Mouse (Mus musculus): ENCODE measurements around the gene Nup205. TPM values are rescaled to one million over a fixed set of nuclear protein-coding genes. Genes with fewer than 3 reads are reported as not detected.
A peak's percentile ranks its signal among the peaks of the same experiment; 100 is the strongest.

Nup205 gene
- polyA plus RNA-seq, 1 experiment from 2014 or later, result 31.1 TPM

GRCm38 (mm10) chr6:35252477-35253346, 75.5 kb downstream of the Nup205 start:
- Histone ChIP-seq H3K4me3 (peak overlapping the region; percentile 77), H3K27ac (replicated peaks) (peak overlapping the region; percentile 63), H3K9ac (replicated peaks) (peak overlapping the region; percentile 69), H3K27me3 (no peaks in the 10 kb centered on the region), H3K4me1 (peaks cover 28% of the 10 kb centered on the region), H3K36me3 (no peaks in the 10 kb centered on the region), H3K9me3 (no peaks in the 10 kb centered on the region), H3K4me2 (replicated peaks) (peak overlapping the region; percentile 75)
- ATAC-seq (replicated peaks), result peak; percentile 90
- 1% methylated on average over 57 of the region's 60 CpGs for WGBS

DNA sequence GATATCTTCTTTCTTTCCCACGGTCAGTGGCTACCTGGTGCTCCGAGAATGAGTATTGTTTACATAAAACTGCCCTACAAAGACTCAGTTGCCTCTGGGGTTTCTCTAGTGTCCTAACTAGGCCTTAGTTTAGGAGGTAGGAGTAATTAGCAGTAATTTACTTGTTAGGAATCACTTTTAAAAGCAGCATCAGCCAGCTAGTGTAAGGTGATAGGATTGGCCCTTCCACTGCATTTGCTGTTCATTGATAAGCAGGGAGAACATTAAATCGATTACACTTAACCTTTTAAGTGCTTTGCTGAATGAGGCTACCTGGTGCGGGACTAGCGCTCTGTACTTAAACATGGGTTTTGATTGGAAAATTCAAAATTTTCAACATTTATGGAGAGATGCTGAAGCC, 76.3 kb downstream of the Nup205 start:
- H3K9ac ChIP-seq (replicated peaks), result peak overlapping the region; percentile 69; the same call in 1 of the 2 replicates
- no peaks in the 10 kb centered on the region for H3K27me3 ChIP-seq
- WGBS, result 39% methylated on average over 5 of the region's 5 CpGs
- H3K36me3 ChIP-seq, result no peaks in the 10 kb centered on the region
- peaks cover 28% of the 10 kb centered on the region for H3K4me1 ChIP-seq
- ATAC-seq (replicated peaks), result no peak
- H3K9me3 ChIP-seq, result no peaks in the 10 kb centered on the region
- peak overlapping the region; percentile 75 for H3K4me2 ChIP-seq (replicated peaks)
- H3K4me3 ChIP-seq, result peak overlapping the region; percentile 77
- no peak overlapping the region for H3K27ac ChIP-seq (replicated peaks)

GRCm38 (mm10) chr6:35254136-35254904, 77.1 kb downstream of the Nup205 start:
- no peaks in the 10 kb centered on the region for H3K9me3 ChIP-seq
- H3K4me3 ChIP-seq, result no peak overlapping the region
- no peaks in the 10 kb centered on the region for H3K27me3 ChIP-seq
- H3K4me1 ChIP-seq, result peaks cover 28% of the 10 kb centered on the region
- H3K36me3 ChIP-seq, result no peaks in the 10 kb centered on the region
- no peak overlapping the region for H3K27ac ChIP-seq (replicated peaks)
- no peak overlapping the region for H3K9ac ChIP-seq (replicated peaks)
- 52% methylated on average over 9 of the region's 9 CpGs for WGBS
- ATAC-seq (replicated peaks), result no peak
- peak overlapping the region; percentile 75 for H3K4me2 ChIP-seq (replicated peaks)

- Histone ChIP-seq H3K9ac (replicated peaks) (no peak overlapping the region), H3K27ac (replicated peaks) (no peak overlapping the region), H3K4me2 (replicated peaks) (no peak overlapping the region; the same call in 1 of the 2 replicates), H3K27me3 (no peaks in the 10 kb centered on the region), H3K9me3 (no peaks in the 10 kb centered on the region), H3K4me1 (peaks cover 28% of the 10 kb centered on the region), H3K36me3 (no peaks in the 10 kb centered on the region), H3K4me3 (no peak overlapping the region)
- WGBS, result 78% methylated on average over 12 of the region's 12 CpGs
- no peak for ATAC-seq (replicated peaks)
These were observed 77.8 kb downstream of the Nup205 start for GRCm38 (mm10) chr6:35255017-35255416.

GRCm38 (mm10) chr6:35256691-35257090, 79.5 kb downstream of the Nup205 start:
- H3K36me3 ChIP-seq, result no peaks in the 10 kb centered on the region
- H3K4me2 ChIP-seq (replicated peaks), result no peak overlapping the region
- H3K4me3 ChIP-seq, result no peak overlapping the region
- H3K4me1 ChIP-seq, result peaks cover 28% of the 10 kb centered on the region
- H3K9me3 ChIP-seq, result no peaks in the 10 kb centered on the region
- H3K9ac ChIP-seq (replicated peaks), result no peak overlapping the region
- H3K27me3 ChIP-seq, result no peaks in the 10 kb centered on the region
- ATAC-seq (replicated peaks), result no peak
- 91% methylated on average over 7 of the region's 7 CpGs for WGBS
- H3K27ac ChIP-seq (replicated peaks), result no peak overlapping the region

DNA sequence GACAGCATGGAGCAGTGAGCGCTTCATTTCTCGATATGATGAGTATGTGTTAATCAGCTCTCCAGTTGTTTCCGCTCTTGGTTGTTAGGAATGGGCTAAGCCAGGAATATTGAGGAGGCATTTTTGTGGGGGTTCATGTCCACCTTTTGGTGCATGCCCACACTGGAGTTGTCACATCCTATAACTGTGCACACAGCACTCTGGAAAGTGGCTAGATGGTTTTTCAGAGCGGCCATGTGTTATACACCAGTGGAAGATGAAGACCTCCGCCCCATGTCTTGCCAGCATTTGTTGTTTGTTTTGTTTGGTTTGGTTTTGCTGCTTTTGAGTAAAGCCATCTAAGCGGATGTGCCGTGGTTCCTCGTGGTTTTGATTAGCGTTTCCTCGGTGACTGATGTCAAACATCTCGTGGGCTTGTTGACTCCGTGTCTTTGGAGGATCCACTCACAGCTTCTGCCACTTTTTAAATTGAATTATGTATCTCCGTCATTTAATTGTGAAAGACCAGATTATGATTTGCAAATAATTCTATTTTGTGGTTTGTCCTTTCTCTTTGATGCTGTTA, 80.5 kb downstream of the Nup205 start:
- H3K4me2 ChIP-seq (replicated peaks), result no peak overlapping the region
- no peak overlapping the region for H3K27ac ChIP-seq (replicated peaks)
- H3K4me3 ChIP-seq, result no peak overlapping the region
- no peaks in the 10 kb centered on the region for H3K9me3 ChIP-seq
- 93% methylated on average over 13 of the region's 13 CpGs for WGBS
- H3K36me3 ChIP-seq, result peaks cover 7% of the 10 kb centered on the region
- H3K4me1 ChIP-seq, result peaks cover 25% of the 10 kb centered on the region
- no peak for ATAC-seq (replicated peaks)
- no peaks in the 10 kb centered on the region for H3K27me3 ChIP-seq
- no peak overlapping the region for H3K9ac ChIP-seq (replicated peaks)

GRCm38 (mm10) chr6:35258922-35259321, 81.7 kb downstream of the Nup205 start:
- WGBS, result 99% methylated on average over 2 of the region's 2 CpGs
- peaks cover 14% of the 10 kb centered on the region for H3K4me1 ChIP-seq
- no peaks in the 10 kb centered on the region for H3K9me3 ChIP-seq
- H3K36me3 ChIP-seq, result peaks cover 11% of the 10 kb centered on the region
- H3K9ac ChIP-seq (replicated peaks), result no peak overlapping the region
- H3K27ac ChIP-seq (replicated peaks), result no peak overlapping the region
- ATAC-seq (replicated peaks), result no peak
- no peak overlapping the region for H3K4me3 ChIP-seq
- H3K4me2 ChIP-seq (replicated peaks), result no peak overlapping the region
- H3K27me3 ChIP-seq, result no peaks in the 10 kb centered on the region

DNA sequence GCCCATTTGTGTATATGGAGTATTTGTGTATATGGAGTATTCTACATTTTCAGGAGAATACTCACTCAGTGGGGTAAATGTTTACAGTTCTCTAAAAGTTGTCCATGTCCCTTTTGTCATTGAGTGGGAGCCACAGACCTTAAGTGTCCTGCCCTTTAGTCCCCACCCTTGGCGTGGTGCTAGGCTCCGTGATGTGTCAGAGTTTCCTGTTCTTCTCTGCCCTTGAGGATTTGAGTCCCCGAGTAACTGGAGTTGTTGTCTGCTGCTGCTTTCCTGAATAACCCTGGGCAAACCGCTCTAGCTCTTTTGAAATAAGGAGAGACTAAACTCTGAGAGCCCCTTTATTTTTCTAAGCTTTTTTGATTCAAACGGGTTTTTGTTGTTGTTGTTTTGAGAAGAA, 82.3 kb downstream of the Nup205 start:
- 81% methylated on average over 5 of the region's 5 CpGs for WGBS

DNA sequence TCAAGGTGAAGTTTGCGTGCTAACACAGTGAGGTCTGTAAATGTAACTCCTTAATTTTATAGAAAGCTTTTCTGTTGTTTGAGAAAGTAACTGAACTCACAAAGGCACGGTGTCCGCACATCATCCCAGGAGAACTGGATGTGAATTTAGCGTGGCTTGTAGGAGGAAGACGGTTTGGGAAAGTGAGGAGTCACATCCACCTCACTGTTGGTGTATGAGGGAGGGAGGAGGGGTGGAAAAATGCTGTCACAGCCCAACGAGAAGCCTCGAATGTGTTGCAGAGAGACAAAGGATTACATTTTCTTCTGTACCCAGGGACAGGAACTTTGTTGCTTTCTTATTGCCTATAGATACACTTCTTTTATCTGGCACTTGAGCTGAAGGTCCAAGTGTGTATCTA, 83.3 kb downstream of the Nup205 start:
- no peak overlapping the region for H3K4me2 ChIP-seq (replicated peaks)
- no peaks in the 10 kb centered on the region for H3K27me3 ChIP-seq
- whole genome bisulfite sequencing, result 87% methylated on average over 7 of the region's 7 CpGs

More for the DNA sequence above, 82.3 kb downstream of the Nup205 start:
- no peak for ATAC-seq (replicated peaks)
- Histone ChIP-seq H3K27me3 (no peaks in the 10 kb centered on the region), H3K4me3 (no peak overlapping the region), H3K9me3 (no peaks in the 10 kb centered on the region), H3K36me3 (peaks cover 11% of the 10 kb centered on the region), H3K4me1 (peaks cover 8% of the 10 kb centered on the region), H3K9ac (replicated peaks) (no peak overlapping the region), H3K27ac (replicated peaks) (no peak overlapping the region), H3K4me2 (replicated peaks) (no peak overlapping the region)

GRCm38 (mm10) chr6:35265580-35266278, 88.5 kb downstream of the Nup205 start:
- H3K4me1 ChIP-seq, result no peaks in the 10 kb centered on the region
- no peak for ATAC-seq (replicated peaks)
- no peak overlapping the region for H3K4me2 ChIP-seq (replicated peaks)
- WGBS, result 85% methylated on average over 15 of the region's 15 CpGs
- H3K9ac ChIP-seq (replicated peaks), result no peak overlapping the region
- no peak overlapping the region for H3K4me3 ChIP-seq
- H3K9me3 ChIP-seq, result no peaks in the 10 kb centered on the region
- H3K27ac ChIP-seq (replicated peaks), result no peak overlapping the region
- H3K36me3 ChIP-seq, result peaks cover 11% of the 10 kb centered on the region
- no peaks in the 10 kb centered on the region for H3K27me3 ChIP-seq

More for the DNA sequence above, 83.3 kb downstream of the Nup205 start:
- H3K27ac ChIP-seq (replicated peaks), result no peak overlapping the region
- peaks cover 11% of the 10 kb centered on the region for H3K36me3 ChIP-seq
- no peaks in the 10 kb centered on the region for H3K9me3 ChIP-seq
- ATAC-seq (replicated peaks), result no peak
- no peak overlapping the region for H3K9ac ChIP-seq (replicated peaks)
- H3K4me1 ChIP-seq, result no peaks in the 10 kb centered on the region
- H3K4me3 ChIP-seq, result no peak overlapping the region

DNA sequence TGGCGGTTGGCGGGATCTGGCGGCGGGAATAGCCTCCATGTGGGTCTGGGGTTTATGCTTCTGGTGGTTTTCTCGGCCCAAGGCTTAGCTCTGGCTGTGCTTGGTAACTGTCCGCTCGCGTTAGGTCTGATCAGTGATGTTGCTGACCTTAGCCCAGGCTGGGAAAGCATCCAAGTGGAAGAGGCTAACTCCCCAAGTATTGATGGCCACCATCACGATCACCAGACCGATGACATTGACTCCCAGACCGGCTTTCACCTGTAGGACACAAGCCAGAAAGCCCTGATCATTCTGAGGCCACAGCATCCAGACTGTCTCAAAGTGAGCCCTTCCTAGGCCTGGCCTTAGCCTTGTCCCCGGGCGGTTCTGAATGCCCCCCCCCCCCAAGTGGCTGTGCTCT, 91.5 kb downstream of the Nup205 start:
- no peaks in the 10 kb centered on the region for H3K9me3 ChIP-seq
- WGBS, result 98% methylated on average over 13 of the region's 13 CpGs
- no peak overlapping the region for H3K27ac ChIP-seq (replicated peaks)
- no peaks in the 10 kb centered on the region for H3K36me3 ChIP-seq
- ATAC-seq (replicated peaks), result no peak
- no peak overlapping the region for H3K4me3 ChIP-seq
- no peaks in the 10 kb centered on the region for H3K27me3 ChIP-seq
- H3K4me2 ChIP-seq (replicated peaks), result no peak overlapping the region
- H3K9ac ChIP-seq (replicated peaks), result no peak overlapping the region
- H3K4me1 ChIP-seq, result no peaks in the 10 kb centered on the region

Measured in forebrain, embryonic 15.5 days (tissue).